Mouse (Mus musculus) brain, adult 2 months (tissue): Measurements from ENCODE around the gene Gm20662.

Experiments
- DNase-seq: peaks from one replicate; pipeline ENCODE4 v3.0.0; 2011; ENCODE audit warnings: low read depth, low spot score

Gm20662 gene

GRCm38 (mm10) chr9:107975399-107976386, 20.5 kb upstream of the Gm20662 start, which contains the start of gene Uba7:
Gene Uba7 (plus strand): TSS chr9:107975505.
- DNase-seq = peak; percentile 24

GRCm38 (mm10) chr9:107978815-107979214, 17.3 kb upstream of the Gm20662 start:
- no peak for DNase-seq

- peak; percentile 77 for DNase-seq
Observed at GRCm38 (mm10) chr9:107981684-107982605, 14.2 kb upstream of the Gm20662 start.

- peak; percentile 74 for DNase-seq
Observed at GRCm38 (mm10) chr9:107982681-107983346, 13.3 kb upstream of the Gm20662 start, which contains the start of gene Gm20661. Gene Gm20661 (plus strand): TSS chr9:107983058.

- peak; percentile 64 for DNase-seq
Observed at GRCm38 (mm10) chr9:107983421-107983890, 12.7 kb upstream of the Gm20662 start.

- no peak for DNase-seq
Observed at GRCm38 (mm10) chr9:107984052-107984753, 11.9 kb upstream of the Gm20662 start.

GRCm38 (mm10) chr9:107984754-107985055, 11.4 kb upstream of the Gm20662 start:
- DNase-seq = no peak

- DNase-seq = peak; percentile 86
Observed at GRCm38 (mm10) chr9:107985131-107986119, 10.7 kb upstream of the Gm20662 start, which contains the start of gene Inka1. Gene Inka1 (minus strand): TSS chr9:107985879.

GRCm38 (mm10) chr9:107986376-107986775, 9.8 kb upstream of the Gm20662 start:
- DNase-seq = peak; percentile 89

- no peak for DNase-seq
Observed at GRCm38 (mm10) chr9:107987950-107988349, 8.2 kb upstream of the Gm20662 start.

- DNase-seq = no peak
Observed at GRCm38 (mm10) chr9:107992197-107992596, 4.0 kb upstream of the Gm20662 start, which contains the start of gene Cdhr4. Gene Cdhr4 (plus strand): TSS chr9:107992497.

- no peak for DNase-seq
Observed at GRCm38 (mm10) chr9:107993013-107993412, 3.1 kb upstream of the Gm20662 start.

- DNase-seq = no peak
Observed at GRCm38 (mm10) chr9:107994464-107994863, 1.7 kb upstream of the Gm20662 start.

- DNase-seq = no peak
Observed at GRCm38 (mm10) chr9:107995513-107995912, 636 bp upstream of the Gm20662 start.

- DNase-seq = peak; percentile 100
Observed at GRCm38 (mm10) chr9:108001922-108002770, 6.0 kb downstream of the Gm20662 start, which contains the start of gene Ip6k1. Gene Ip6k1 (plus strand): TSS chr9:108002501.

- peak; percentile 49 for DNase-seq
Observed at GRCm38 (mm10) chr9:108002778-108003530, 6.8 kb downstream of the Gm20662 start.

GRCm38 (mm10) chr9:108003531-108003890, 7.4 kb downstream of the Gm20662 start:
- peak; percentile 35 for DNase-seq

GRCm38 (mm10) chr9:108008041-108008440, 11.9 kb downstream of the Gm20662 start:
- DNase-seq = no peak
